Mouse (Mus musculus) erythroblast, adult 5-6 weeks (primary cell): Measurements from ENCODE around the gene Lrrc1. TPM values are rescaled to one million over a fixed set of nuclear protein-coding genes. Genes with fewer than 3 reads are reported as not detected.
A peak's percentile ranks its signal among the peaks of the same experiment; 100 is the strongest.

Experiments used
- ATAC-seq: replicated peaks from 2 replicates; pipeline ENCODE4 v1.8.0; 2016; ENCODE audit warnings: moderate number of reproducible peaks, mild to moderate bottlenecking, moderate TSS enrichment, inconsistent platforms; ENCODE audit not compliant: poor library complexity, low FRiP score, severe bottlenecking
- total RNA-seq, 2 experiments: library from RNA; stranded (forward) in 1 of 2; stranded (reverse) in 1 of 2; fragments of 150-400 nt in 1 of 2; fragments of 200-764, 138-1000 nt in 1 of 2; gene quantifications; 2 replicates each; pipeline versions ENCODE4 v1.2.3 to v1.2.4; 2015 to 2017; ENCODE audit warnings: low replicate concordance in 2 of 2

The Lrrc1 gene
- total RNA-seq, 2 experiments from 2014 or later = 0.96 to 2.4 TPM

DNA sequence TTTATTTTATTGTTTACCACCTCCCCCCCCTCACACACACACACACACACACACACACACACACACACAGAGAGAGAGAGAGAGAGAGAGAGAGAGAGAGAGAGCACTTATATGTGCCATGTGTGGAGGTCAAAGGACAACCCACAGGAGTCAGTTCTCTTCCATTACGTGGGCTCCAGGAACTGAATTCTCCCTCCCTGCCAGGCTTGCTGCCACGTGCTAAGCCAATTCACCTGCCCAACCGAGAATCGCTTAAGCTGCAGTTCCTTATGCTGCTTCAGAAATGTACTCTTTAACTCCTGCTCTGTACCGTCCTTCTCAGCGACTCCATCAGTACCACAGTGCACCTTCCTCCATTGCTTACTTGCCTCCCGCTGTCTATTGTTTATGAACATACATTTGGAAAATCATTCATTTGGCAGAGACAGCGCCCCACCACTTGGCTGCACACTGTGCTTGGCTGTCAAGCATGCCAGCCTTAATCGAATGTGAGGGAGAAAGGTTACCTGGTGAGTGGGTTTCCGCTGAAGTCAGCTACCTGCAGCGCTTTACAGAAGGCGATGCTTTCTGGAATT lies 72.9 kb downstream of the Lrrc1 start:
- ATAC-seq = no peak

GRCm38 (mm10) chr9:77469791-77470607 lies 74.7 kb downstream of the Lrrc1 start:
- ATAC-seq = no peak

DNA sequence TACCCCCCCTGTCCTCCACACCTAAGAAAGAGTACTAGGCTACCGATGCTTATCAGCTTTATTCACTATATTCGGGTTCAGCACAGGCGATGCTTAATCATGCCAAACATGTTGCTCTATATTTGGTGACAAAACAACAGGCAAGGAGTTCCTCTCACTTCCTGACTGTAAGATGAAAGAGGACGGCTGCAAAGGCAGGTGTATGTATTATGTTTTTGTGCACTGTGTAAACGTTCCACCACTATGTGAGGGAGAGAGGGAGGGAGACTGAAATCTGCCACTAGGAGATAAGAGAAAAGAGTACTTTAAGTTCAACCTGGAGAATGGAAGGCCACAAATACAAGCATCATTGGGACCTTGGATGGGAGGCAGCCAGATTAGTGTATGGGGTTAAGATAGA lies 77.7 kb downstream of the Lrrc1 start:
- no peak for ATAC-seq

GRCm38 (mm10) chr9:77465401-77465800 lies 79.3 kb downstream of the Lrrc1 start:
- no peak for ATAC-seq

DNA sequence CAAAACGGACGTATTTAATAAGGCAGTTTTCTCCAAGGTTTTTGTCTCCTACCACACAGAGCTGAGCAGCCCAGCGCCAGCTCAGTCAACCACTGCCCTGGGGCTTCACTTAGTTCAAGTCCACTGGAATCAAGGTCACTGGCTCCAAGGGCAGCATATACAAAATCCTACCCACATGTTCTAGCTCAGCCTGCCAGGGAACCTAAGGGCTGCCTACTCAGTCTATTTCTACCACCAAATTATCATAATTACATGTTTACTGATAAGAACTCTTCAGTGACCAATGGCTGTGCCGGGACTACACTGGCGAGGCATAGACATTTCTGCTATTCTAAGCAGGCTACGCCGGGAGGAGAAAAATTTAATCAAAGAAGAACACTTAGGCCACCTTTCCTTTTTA lies 80.8 kb downstream of the Lrrc1 start:
- ATAC-seq = no peak

GRCm38 (mm10) chr9:77463195-77463594 lies 81.5 kb downstream of the Lrrc1 start:
- no peak for ATAC-seq

GRCm38 (mm10) chr9:77461371-77461915 lies 83.2 kb downstream of the Lrrc1 start:
- ATAC-seq = no peak

DNA sequence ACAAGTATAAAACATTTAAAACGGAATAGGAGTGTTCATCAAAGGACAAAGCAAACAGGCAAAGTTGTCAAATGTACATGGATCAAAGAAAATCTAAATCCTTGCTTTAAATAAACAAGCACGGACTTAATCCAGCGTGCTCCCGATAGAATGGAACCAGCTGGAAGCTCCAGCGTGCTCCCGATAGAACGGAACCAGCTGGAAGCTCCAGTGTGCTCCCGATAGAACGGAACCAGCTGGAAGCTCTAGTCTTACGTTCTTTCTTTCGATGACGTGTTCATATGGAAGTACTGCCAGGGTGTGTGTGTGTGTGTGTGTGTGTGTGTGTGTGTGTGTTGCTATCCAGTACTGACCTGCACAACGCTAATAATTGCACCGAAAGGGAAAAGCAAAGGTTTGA lies 84.3 kb downstream of the Lrrc1 start:
- no peak for ATAC-seq

GRCm38 (mm10) chr9:77459365-77459764 lies 85.3 kb downstream of the Lrrc1 start:
- no peak for ATAC-seq

- no peak for ATAC-seq
Measured at GRCm38 (mm10) chr9:77456169-77456826, 88.4 kb downstream of the Lrrc1 start.

DNA sequence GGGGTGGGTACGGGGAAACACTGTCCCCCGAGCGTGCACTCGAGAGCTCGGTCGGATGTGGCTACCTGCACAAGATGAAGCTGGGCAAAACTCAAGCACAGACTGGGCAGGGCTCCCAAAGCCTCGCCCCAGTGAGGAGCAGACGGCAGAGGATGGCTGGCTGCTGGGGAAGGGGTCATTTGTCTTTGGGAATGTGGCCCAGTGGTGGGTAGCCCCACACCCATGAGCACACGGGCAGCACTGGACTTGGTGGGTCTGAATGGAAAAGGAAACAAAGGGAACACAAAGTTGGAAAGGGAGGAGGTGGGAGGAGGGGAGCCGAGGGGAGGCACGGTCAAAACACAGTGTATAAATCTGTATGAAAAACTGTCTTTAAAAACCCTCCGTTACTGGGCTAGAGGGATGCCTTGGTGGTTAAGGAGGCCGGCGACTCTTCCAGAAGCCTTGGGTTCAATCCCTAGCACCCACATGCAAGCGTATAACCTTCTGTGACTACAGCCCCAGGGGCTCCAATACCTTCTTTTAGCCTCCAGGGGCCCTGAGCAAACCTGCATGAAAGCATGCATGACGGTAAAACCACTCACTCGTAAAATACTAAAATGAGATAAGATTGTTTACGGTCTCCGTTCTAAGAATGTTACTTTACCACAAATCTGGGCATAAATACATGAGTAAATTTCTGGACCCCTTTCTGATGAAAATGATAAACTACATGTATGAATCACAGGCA lies 89.1 kb downstream of the Lrrc1 start:
- no peak for ATAC-seq

DNA sequence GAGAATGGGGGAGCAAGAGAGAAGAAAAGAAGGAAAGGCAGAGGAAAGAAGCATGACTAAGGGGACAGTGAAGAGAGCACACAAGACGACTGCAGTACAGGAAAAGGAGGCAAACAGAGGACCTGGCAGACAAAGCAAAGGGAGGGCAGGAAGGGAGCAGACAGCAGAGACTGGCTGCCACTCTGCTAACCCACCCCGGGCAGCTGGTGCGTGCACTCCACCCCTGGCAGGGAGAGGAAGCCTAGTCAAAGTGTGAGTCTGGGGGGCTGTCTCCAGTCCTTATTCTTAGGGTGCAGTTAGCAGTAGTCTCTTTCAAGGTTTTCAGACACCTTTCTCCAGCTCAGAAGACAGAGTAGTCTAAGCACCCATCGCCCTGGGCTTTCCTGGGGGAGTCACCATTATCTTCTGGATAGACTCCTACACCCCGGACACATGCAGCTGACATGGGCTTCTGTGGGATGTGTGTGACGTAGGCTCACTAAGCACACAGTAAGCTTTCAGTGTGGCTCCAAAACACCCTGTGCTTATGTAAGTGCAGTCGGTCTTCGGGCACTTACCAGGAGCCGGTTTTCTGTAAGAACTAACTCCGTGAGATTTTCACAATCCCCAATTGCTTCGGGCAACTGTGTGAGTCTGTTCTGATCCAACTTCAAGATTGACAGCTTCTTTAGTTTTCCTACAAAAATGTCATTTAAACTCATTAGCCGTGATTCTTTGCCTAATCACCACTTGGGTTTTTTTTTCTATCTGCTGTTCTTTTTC lies 92.4 kb downstream of the Lrrc1 start:
- no peak for ATAC-seq

GRCm38 (mm10) chr9:77450447-77450846 lies 94.2 kb downstream of the Lrrc1 start:
- no peak for ATAC-seq

DNA sequence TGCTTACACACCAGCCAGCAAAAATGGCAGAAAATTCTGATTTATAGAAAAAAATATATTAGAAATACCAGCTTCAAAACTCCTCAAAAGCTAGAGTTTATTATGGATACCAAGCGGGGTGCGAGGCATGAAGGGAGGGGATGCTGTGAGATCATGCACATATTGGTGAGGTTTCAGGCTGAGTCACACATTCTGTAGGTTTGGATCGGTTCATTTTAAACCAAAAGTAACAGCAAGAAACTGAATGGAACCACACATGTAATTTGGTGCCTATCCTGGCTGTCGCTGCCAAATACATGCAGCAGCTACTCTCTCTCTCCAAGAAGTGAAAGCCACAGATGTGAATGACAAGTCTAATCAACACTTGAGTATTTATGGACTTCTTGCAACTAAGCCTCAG lies 99.8 kb downstream of the Lrrc1 start:
- ATAC-seq = no peak

- no peak for ATAC-seq
Measured at GRCm38 (mm10) chr9:77439371-77439770, 105.3 kb downstream of the Lrrc1 start.

GRCm38 (mm10) chr9:77438836-77439271 lies 105.8 kb downstream of the Lrrc1 start:
- ATAC-seq = no peak

- ATAC-seq = no peak
Measured at GRCm38 (mm10) chr9:77437131-77437530, 107.5 kb downstream of the Lrrc1 start.

DNA sequence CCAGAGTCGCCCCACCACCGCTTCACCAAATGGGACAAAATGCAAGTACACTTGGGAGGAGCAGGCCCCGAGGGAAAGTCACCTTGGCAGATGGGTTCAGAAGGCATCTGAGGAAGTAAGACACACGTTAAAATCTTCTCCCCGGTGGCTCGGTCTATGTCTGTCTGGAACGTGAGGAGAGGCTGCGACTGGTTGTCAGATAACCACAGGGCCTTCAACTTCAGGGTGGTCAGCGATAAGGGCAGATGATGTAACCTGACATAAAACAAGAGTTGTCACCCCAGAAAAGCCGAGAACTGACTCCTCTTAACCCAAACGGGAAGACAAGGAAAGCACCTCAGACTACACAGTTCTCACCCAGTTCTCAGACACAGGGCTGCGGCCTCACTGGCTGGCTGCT lies 109.7 kb downstream of the Lrrc1 start:
- ATAC-seq = peak; percentile 82

DNA sequence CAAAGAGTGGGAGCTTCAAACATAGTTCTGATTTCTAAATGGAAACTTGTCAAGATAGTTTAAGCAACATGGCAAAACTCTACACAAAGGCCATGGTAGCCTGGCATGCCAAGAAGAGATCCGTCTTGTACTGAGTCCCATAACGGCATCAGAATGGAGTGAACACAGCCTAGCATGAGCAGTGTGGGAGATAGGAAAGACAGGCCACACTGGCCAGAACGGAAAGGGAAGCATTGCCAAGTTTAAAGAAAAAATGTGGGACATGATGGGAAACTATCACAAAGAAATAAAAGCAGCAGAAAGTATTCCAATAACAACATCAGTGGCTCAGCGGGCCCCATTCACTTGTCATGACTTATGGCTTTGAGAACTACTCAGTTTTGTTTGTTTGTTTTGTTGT lies 111.2 kb downstream of the Lrrc1 start:
- no peak for ATAC-seq
